Mouse (Mus musculus): ENCODE data around the gene Gm49380.

- TF ChIP-seq CTCF (IDR thresholded peaks at IDR 0.05; ENCODE audit: control insufficient read depth, insufficient read depth, insufficient read length): no peak
- no peak for TF ChIP-seq MYOD1 (IDR thresholded peaks at IDR 0.05; ENCODE audit: control insufficient read depth, insufficient read length, low read depth)
- no peak for TF ChIP-seq CEBPB (IDR thresholded peaks at IDR 0.05; ENCODE audit: low read depth)
- no peak for TF ChIP-seq MYOG (IDR thresholded peaks at IDR 0.05; ENCODE audit: control insufficient read depth, extremely low read depth, insufficient read length)
- no peak for TF ChIP-seq FOSL1 (IDR thresholded peaks at IDR 0.05; ENCODE audit: insufficient read depth, low read length, poor library complexity, severe bottlenecking)
Measured at GRCm38 (mm10) chr9:44147290-44147689, 34.0 kb upstream of the Gm49380 start.

Measured in C2C12 (cell line).